Mouse (Mus musculus) C2C12 (cell line): Measurements from ENCODE around the gene Gm13199.

ENCODE experiments used
- CTCF ChIP-seq: IDR thresholded peaks from one replicate; pipeline ENCODE4 v1.5.1; 2011; ENCODE audit not compliant: control insufficient read depth, insufficient read depth, insufficient read length
- USF1 ChIP-seq: IDR thresholded peaks from one replicate; pipeline ENCODE4 v1.6.1; 2011; ENCODE audit warnings: low read depth, mild to moderate bottlenecking, control low read depth, moderate library complexity

DNA sequence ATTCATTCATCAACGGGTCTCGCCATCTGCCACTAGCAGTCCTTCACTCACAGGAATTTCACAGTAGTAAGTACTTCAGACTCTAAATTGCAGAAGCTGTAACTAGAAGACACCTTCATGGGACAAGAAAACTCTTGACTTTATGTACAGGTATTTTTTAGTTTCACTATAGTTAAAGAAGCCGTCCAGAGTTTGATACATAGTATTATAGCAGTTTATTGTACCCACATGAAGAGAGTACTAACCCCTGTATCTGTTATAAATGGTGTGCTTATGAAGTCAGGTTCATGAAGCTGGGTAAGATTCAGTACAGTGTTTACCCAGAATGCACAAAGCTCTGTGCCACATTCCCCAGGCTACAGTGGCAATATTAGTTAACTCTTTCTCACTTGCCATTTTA, at the start of gene Gm13199:
- TF ChIP-seq CTCF (no peak), USF1 (no peak)
